Comparison of ENCODE assay signal across 10 mouse cellular contexts in genomic region chr15:40018047-40018791, GRCm38 (mm10).
A peak's percentile ranks its signal among the peaks of the same experiment; 100 is the strongest.
DNase-seq lines count a peak whose midpoint lies in the region; ATAC-seq and TF ChIP-seq lines count a peak whose summit lies in the region.
"Had no signal": no experiment of that assay in that cellular context is flagged by ENCODE, and none has a peak within 500 bp of the region (broad histone marks: within the 10 kb centered on the region; RNA-seq: fewer than 3 reads in every experiment).

No protein-coding gene starts in this region.

- no peak overlapping the region for H3K27ac ChIP-seq in kidney, embryonic 15.5 days
- no peak overlapping the region for H3K27ac ChIP-seq in heart, postnatal 0 days (ENCODE audit: low read depth)
- no peak overlapping the region for H3K27ac ChIP-seq in midbrain, embryonic 14.5 days (replicated peaks; ENCODE audit: low read depth, low read length)

- peak overlapping the region; percentile 36 for H3K4me2 ChIP-seq in kidney, embryonic 15.5 days
- peak overlapping the region; percentile 49 for H3K4me2 ChIP-seq in heart, postnatal 0 days (ENCODE audit: low read depth, low read length)
- no peak overlapping the region for H3K4me2 ChIP-seq in midbrain, embryonic 14.5 days (ENCODE audit: low read length)

- no peak for TF ChIP-seq CTCF in heart, postnatal 0 days (IDR thresholded peaks at IDR 0.05; ENCODE audit: low read depth)

- 0 out of 2 replicates have a peak, but pooled peaks have one; percentile 33 for ATAC-seq in kidney, embryonic 15.5 days (replicated peaks; ENCODE audit: low FRiP score)
- ATAC-seq in heart, postnatal 0 days (ENCODE audit: insufficient read depth, low read depth), result no peak
- no peak for ATAC-seq in midbrain, embryonic 14.5 days (ENCODE audit: low FRiP score, low TSS enrichment)
- no peak for ATAC-seq in megakaryocyte-erythroid progenitor cell, adult 5-6 weeks (replicated peaks; ENCODE audit: low FRiP score, low TSS enrichment, poor library complexity, severe bottlenecking)

- DNase-seq in kidney, postnatal 25 days, result no peak
- DNase-seq in embryo, embryonic 10 days (ENCODE audit: low spot score), result peak; percentile 18
- DNase-seq in heart, postnatal 0 days (ENCODE audit: low spot score), result no peak
- peak; percentile 48 for DNase-seq in midbrain, embryonic 14.5 days
- DNase-seq in gastrocnemius, postnatal 4 days (ENCODE audit: low spot score in 2 of 2), result no peak
- no peak for DNase-seq in ovary, postnatal 14 days (ENCODE audit: low spot score)
- DNase-seq: cerebellum, adult 8-10 months; gastrocnemius, postnatal 14 days had no signal

- TF ChIP-seq EP300 in heart, postnatal 0 days (IDR thresholded peaks at IDR 0.05; ENCODE audit: low read depth), result no peak

- 29% methylated on average over 12 of the region's 12 CpGs for WGBS in kidney, embryonic 15.5 days
- 15% methylated on average over 12 of the region's 12 CpGs for WGBS in heart, postnatal 0 days
- 25% methylated on average over 12 of the region's 12 CpGs for WGBS in midbrain, embryonic 14.5 days

- no peaks in the 10 kb centered on the region for H3K36me3 ChIP-seq in kidney, embryonic 15.5 days
- no peaks in the 10 kb centered on the region for H3K36me3 ChIP-seq in heart, postnatal 0 days (replicated peaks; ENCODE audit: control insufficient read depth, insufficient read depth, low read length)
- no peaks in the 10 kb centered on the region for H3K36me3 ChIP-seq in midbrain, embryonic 14.5 days (ENCODE audit: control insufficient read depth, insufficient read depth, low read length)

- H3K9me3 ChIP-seq in kidney, embryonic 15.5 days (replicated peaks), result no peaks in the 10 kb centered on the region
- H3K9me3 ChIP-seq in heart, postnatal 0 days (replicated peaks; ENCODE audit: control insufficient read depth, low read length), result no peaks in the 10 kb centered on the region
- no peaks in the 10 kb centered on the region for H3K9me3 ChIP-seq in midbrain, embryonic 14.5 days (ENCODE audit: control insufficient read depth, low read length)

- peaks cover 12% of the 10 kb centered on the region for H3K4me1 ChIP-seq in kidney, embryonic 15.5 days
- 0 out of 2 replicates have a peak, but pooled peaks cover 9% of the 10 kb centered on the region for H3K4me1 ChIP-seq in heart, postnatal 0 days (ENCODE audit: control insufficient read depth, insufficient read depth)
- H3K4me1 ChIP-seq in midbrain, embryonic 14.5 days (ENCODE audit: control insufficient read depth, insufficient read depth, low read length), result no peaks in the 10 kb centered on the region; the same call in 1 of the 2 replicates

- no peak overlapping the region for H3K9ac ChIP-seq in kidney, embryonic 15.5 days
- no peak overlapping the region for H3K9ac ChIP-seq in heart, postnatal 0 days (replicated peaks; ENCODE audit: low read depth, low read length)
- H3K9ac ChIP-seq in midbrain, embryonic 14.5 days (replicated peaks; ENCODE audit: low read length), result no peak overlapping the region

- H3K27me3 ChIP-seq in kidney, embryonic 15.5 days, result no peaks in the 10 kb centered on the region
- no peaks in the 10 kb centered on the region for H3K27me3 ChIP-seq in heart, postnatal 0 days (ENCODE audit: control insufficient read depth, insufficient read depth, low read length)
- H3K27me3 ChIP-seq in midbrain, embryonic 14.5 days (ENCODE audit: control insufficient read depth, insufficient read depth, low read length), result no peaks in the 10 kb centered on the region

- H3K4me3 ChIP-seq in kidney, embryonic 15.5 days (replicated peaks), result no peak overlapping the region
- peak overlapping the region; percentile 5 for H3K4me3 ChIP-seq in heart, postnatal 0 days (ENCODE audit: low read depth, low read length)
- no peak overlapping the region for H3K4me3 ChIP-seq in midbrain, embryonic 14.5 days (replicated peaks; ENCODE audit: low read depth, low read length)

Comparison
In these comparisons a context has a peak if more than half of its experiments do, and no peak if none do; other contexts are left out.
1. DNase-seq: peak in embryo, embryonic 10 days (single experiment) and midbrain, embryonic 14.5 days (single experiment); none in kidney, postnatal 25 days (0 of 2), heart, postnatal 0 days (single experiment), gastrocnemius, postnatal 4 days (0 of 2) and ovary, postnatal 14 days (single experiment).